Mouse (Mus musculus) hindbrain, postnatal 0 days (tissue): ENCODE results near the gene Tmod1. TPM values are rescaled to one million over a fixed set of nuclear protein-coding genes. Genes with fewer than 3 reads are reported as not detected.

ENCODE experiments used
- ATAC-seq: fragments of 200-750 bp; cut with Nextera tagmentation; 2 replicates; pipeline ENCODE4 v1.8.0; 2017; ENCODE audit warnings: mild to moderate bottlenecking, moderate TSS enrichment, moderate library complexity
- DNase-seq: peaks from one replicate; pipeline ENCODE4 v3.0.0-alpha.2; 2015; ENCODE audit warnings: low spot score
- H3K27ac ChIP-seq: fragments of 300-500 bp; sonication (generic); 2 replicates; pipeline ENCODE4 v1.5.1; 2014; ENCODE audit warnings: mild to moderate bottlenecking
- H3K27me3 ChIP-seq: fragments of 300-500 bp; sonication (generic); 2 replicates; pipeline ENCODE4 v1.6.1; 2014; ENCODE audit warnings: low read length, mixed read lengths; ENCODE audit not compliant: insufficient read depth
- H3K36me3 ChIP-seq: fragments of 300-500 bp; sonication (generic); 2 replicates; pipeline ENCODE4 v1.6.1; 2014; ENCODE audit warnings: low read length, mixed read lengths; ENCODE audit not compliant: insufficient read depth
- H3K4me1 ChIP-seq: fragments of 300-500 bp; sonication (generic); 2 replicates; pipeline ENCODE4 v1.6.1; 2014; ENCODE audit warnings: antibody characterized with exemption, low read length, mixed read lengths; ENCODE audit not compliant: insufficient read depth
- H3K4me2 ChIP-seq: fragments of 300-500 bp; sonication (generic); 2 replicates; pipeline ENCODE4 v1.6.1; 2014; ENCODE audit warnings: low read depth, mild to moderate bottlenecking, low read length, moderate library complexity, mixed read lengths
- H3K4me3 ChIP-seq: fragments of 300-500 bp; sonication (generic); 2 replicates; pipeline ENCODE4 v1.5.1; 2014; ENCODE audit warnings: low read length
- H3K9ac ChIP-seq: fragments of 300-500 bp; sonication (generic); replicated peaks from 2 replicates; pipeline ENCODE4 v1.6.1; 2014; ENCODE audit warnings: mild to moderate bottlenecking, low read length, moderate library complexity, mixed read lengths
- H3K9me3 ChIP-seq: fragments of 300-500 bp; sonication (generic); 2 replicates; pipeline ENCODE4 v1.6.1; 2016; ENCODE audit warnings: low read length, mixed read lengths
- CTCF ChIP-seq: IDR thresholded peaks from 2 replicates; pipeline ENCODE4 v1.5.1; 2016; ENCODE audit warnings: antibody characterized with exemption, control low read depth, low read depth
- WGBS: fragments of 180-500 bp; shearing (Covaris S2); extraction: QIAGEN DNeasy Blood & Tissue Kit; methylation state at CpG from one replicate; pipeline ENCODE4 v1.1.7; 2014; 5-methylcytosine and 5-hydroxymethylcytosine counted together
- polyA plus RNA-seq: library from polyadenylated mRNA; unstranded; fragments of >200 nt; fragmentation: Nextera tagmentation; extraction: Ambion mirVana; gene quantifications from 2 replicates; pipeline ENCODE4 v1.2.1, GENCODE M21; 2015
- total RNA-seq: library from RNA; depleted of rRNA; stranded (reverse); fragments of >200 nt; gene quantifications from 2 replicates; pipeline ENCODE4 v1.2.3, GENCODE M21; 2014

The Tmod1 gene
- total and polyA plus RNA-seq, 2 experiments from 2014 or later, result 1.3 to 2.3 TPM

DNA sequence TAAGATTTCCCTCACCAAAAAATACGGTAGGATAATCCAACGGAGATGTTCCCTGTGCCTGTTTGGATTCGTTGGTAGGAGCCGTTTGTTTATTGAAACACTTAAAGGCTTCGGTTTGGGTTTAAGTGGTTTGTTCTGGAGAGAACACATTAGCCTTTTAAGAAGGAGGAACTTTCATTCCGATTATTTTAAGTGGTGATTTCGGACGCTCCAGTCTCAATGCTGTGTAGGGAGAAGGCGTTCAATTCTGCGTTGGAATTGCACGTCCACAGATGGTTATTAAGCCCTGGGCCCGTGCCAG lies 194 bp upstream of the Tmod1 start:
- Histone ChIP-seq H3K36me3 (no peaks in the 10 kb centered on the region), H3K27me3 (peaks cover 35% of the 10 kb centered on the region), H3K9ac (no peak overlapping the region; the same call in 1 of the 2 replicates), H3K4me2 (peak overlapping the region; percentile 100), H3K4me3 (peak overlapping the region; percentile 63), H3K9me3 (no peaks in the 10 kb centered on the region), H3K27ac (no peak overlapping the region), H3K4me1 (peaks cover 5% of the 10 kb centered on the region; the same call in 1 of the 2 replicates)
- no peak for ATAC-seq
- no peak for TF ChIP-seq CTCF
- DNase-seq, result no peak
- 11% methylated on average over 12 of the region's 12 CpGs for WGBS

DNA sequence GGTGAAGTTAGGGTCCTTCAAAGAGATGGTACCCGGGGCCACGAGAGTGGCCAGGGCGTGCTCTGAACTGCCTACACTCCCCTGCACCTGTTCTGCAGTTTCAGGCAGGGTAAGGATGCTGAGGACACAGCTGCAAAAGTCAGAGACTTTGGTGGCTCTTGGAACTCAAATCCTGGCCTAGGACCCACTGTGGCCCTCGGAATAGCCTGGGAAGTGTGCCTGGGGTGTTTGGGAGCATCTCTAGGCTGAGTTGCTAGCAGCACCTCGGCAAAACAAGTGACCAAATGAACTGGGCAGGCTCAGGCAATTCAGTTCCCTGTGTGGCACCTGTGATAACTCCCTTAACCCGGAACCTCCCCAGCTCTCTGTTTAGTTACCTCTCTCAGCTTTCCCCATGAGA lies 1.2 kb downstream of the Tmod1 start:
- peak overlapping the region; percentile 63 for H3K4me3 ChIP-seq

DNA sequence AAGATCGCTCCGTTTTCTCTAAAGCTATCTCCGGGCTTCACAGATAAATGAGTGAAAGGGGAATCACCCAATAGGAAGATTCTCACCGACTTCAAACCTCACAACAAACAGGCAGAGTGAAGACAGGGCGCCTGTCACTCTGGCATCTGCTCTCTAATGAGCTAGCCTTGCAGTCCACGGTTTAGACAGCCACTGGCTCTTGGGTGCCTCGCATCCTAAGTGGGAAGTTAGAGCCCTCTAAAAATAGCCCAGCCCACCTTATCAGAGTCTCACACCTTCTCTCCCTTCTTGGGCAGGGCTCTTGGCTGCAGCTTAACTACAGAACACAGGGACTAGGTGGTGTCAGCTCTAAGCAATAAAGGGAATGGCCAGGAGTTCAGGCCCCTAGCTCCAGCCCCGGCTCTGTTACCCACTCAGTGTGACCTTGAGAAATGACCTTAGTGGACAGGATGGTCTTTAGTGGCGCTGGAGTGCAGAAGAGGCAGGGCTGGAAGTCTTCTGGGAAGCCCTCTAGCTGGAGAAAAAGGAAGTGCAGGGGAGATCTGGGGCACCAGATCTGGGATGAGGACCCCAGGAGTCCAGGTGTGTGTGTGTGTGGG lies 2.0 kb downstream of the Tmod1 start:
- Histone ChIP-seq H3K4me2 (no peak overlapping the region), H3K4me1 (peaks cover 5% of the 10 kb centered on the region; the same call in 1 of the 2 replicates), H3K36me3 (no peaks in the 10 kb centered on the region), H3K4me3 (no peak overlapping the region), H3K27ac (no peak overlapping the region), H3K9ac (no peak overlapping the region), H3K27me3 (peaks cover 35% of the 10 kb centered on the region), H3K9me3 (no peaks in the 10 kb centered on the region)
- 19% methylated on average over 9 of the region's 9 CpGs for WGBS
- DNase-seq (peak; percentile 10), ATAC-seq (0 out of 2 replicates have a peak, but pooled peaks have one; percentile 33)
- TF ChIP-seq CTCF, result peak; percentile 70

More for the DNA sequence above, 1.2 kb downstream of the Tmod1 start:
- DNase-seq (no peak), ATAC-seq (no peak)
- H3K27me3 ChIP-seq, result peaks cover 35% of the 10 kb centered on the region
- no peak for TF ChIP-seq CTCF
- H3K36me3 ChIP-seq, result no peaks in the 10 kb centered on the region
- no peaks in the 10 kb centered on the region for H3K9me3 ChIP-seq
- WGBS, result 27% methylated on average over 6 of the region's 6 CpGs
- no peak overlapping the region for H3K9ac ChIP-seq
- H3K4me1 ChIP-seq, result peaks cover 5% of the 10 kb centered on the region; the same call in 1 of the 2 replicates
- H3K4me2 ChIP-seq, result peak overlapping the region; percentile 100; the same call in 1 of the 2 replicates
- H3K27ac ChIP-seq, result no peak overlapping the region

DNA sequence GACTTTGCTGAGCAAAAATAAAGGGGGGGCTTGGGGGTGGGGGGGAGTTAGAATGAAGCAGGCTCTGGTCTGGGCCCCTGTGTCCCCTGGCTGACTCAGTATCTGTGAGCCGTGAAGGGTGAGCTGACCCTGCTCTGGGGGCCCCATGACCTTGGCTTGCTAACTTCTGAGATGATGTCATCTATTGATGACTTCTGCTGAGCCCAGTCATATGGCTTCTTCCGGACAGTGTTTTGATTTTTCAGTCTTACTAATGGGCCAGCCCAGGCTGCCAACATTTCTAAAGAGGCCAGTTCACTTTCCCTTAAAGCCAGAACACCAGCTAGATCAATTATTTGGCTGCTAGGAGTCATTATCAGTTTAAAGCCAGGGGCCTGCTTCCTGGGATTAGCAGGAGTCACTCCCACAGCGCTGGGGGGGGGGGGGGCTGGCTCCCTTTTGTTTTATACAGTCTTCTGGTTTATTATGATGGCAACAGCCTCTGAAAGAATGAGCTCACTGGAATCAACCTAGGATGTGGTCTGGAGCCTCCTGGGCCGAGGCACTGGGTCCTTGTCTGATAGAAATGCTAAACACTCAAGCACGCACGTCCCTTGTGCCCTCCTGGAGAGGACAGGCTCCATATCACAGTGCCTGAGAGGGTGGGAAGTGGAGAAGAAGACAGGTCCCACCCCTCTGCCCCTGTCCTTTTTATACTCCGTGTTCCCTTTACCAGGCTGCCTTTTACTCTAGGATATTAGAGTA lies 3.2 kb downstream of the Tmod1 start:
- ATAC-seq (no peak), DNase-seq (no peak)
- Histone ChIP-seq H3K9ac (no peak overlapping the region), H3K27ac (no peak overlapping the region), H3K4me2 (no peak overlapping the region), H3K4me3 (no peak overlapping the region), H3K9me3 (no peaks in the 10 kb centered on the region), H3K4me1 (peaks cover 5% of the 10 kb centered on the region; the same call in 1 of the 2 replicates), H3K36me3 (no peaks in the 10 kb centered on the region), H3K27me3 (peaks cover 35% of the 10 kb centered on the region)
- TF ChIP-seq CTCF, result no peak
- WGBS, result 34% methylated on average over 7 of the region's 7 CpGs

DNA sequence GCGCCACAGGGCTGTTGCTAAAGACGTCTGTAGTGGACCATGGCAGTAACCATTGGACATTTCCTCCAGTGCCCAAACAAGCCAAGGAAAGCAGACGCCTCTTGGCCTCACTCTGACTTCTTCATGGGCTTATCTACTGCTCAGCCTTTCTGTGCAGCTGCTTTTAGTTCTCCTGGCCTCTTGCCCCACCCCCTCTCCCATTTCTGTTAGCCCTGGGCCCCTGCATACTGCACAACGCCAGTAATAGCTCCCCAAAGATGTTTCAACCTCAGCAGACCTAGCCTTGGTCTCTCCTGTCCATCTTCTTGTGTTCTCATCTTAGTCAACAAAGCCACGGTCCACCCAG lies 3.7 kb downstream of the Tmod1 start:
- 47% methylated on average over 5 of the region's 5 CpGs for WGBS
- no peak for TF ChIP-seq CTCF
- H3K4me3 ChIP-seq, result no peak overlapping the region
- H3K27ac ChIP-seq, result no peak overlapping the region
- peaks cover 33% of the 10 kb centered on the region for H3K27me3 ChIP-seq
- no peak overlapping the region for H3K4me2 ChIP-seq
- ATAC-seq (no peak), DNase-seq (no peak)
- no peak overlapping the region for H3K9ac ChIP-seq
- no peaks in the 10 kb centered on the region for H3K9me3 ChIP-seq
- peaks cover 5% of the 10 kb centered on the region; the same call in 1 of the 2 replicates for H3K4me1 ChIP-seq
- H3K36me3 ChIP-seq, result no peaks in the 10 kb centered on the region

DNA sequence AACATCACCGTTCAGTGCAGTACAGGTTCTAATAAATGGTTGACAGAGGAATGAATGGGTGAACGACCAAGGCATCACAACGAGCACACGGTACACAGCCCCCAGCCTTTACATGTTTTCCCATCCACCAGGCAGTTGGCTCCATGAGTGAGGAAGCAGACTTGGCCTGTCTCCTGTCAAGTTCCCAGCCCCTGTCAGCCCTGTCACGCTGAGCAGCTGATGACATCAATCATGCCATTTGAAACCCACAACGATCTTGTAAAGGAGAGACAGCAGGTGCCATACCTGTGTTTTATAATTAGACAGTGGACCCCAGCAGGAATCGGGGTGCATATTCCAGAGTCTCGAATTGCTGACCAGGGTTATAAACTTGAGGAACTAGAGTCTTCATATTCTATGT lies 4.6 kb downstream of the Tmod1 start:
- WGBS, result 76% methylated on average over 8 of the region's 8 CpGs
- peaks cover 26% of the 10 kb centered on the region for H3K27me3 ChIP-seq
- H3K9ac ChIP-seq, result no peak overlapping the region
- peaks cover 5% of the 10 kb centered on the region; the same call in 1 of the 2 replicates for H3K4me1 ChIP-seq
- no peak for TF ChIP-seq CTCF
- H3K4me2 ChIP-seq, result no peak overlapping the region
- ATAC-seq, result no peak
- H3K36me3 ChIP-seq, result no peaks in the 10 kb centered on the region
- H3K4me3 ChIP-seq, result no peak overlapping the region
- no peak for DNase-seq
- H3K27ac ChIP-seq, result no peak overlapping the region
- no peaks in the 10 kb centered on the region for H3K9me3 ChIP-seq

DNA sequence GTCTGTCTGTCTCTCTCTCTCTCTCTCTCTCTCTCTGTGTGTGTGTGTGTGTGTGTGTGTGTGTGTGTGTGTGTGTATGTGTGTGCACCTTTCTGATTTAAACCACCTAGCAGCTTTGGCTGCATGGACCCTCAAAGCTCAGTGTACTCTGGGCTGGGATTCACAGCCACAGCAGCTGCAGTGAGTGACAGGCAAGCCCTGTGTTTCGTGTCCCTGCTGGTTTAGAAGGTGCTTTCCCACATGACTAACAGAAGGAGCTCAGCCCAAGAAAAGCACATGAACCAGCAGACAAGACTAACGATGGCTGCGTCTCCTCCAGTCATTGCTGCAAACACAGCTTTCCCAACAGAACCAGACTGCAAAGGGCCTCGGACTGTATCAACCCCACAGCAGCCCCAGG lies 9.2 kb downstream of the Tmod1 start:
- Histone ChIP-seq H3K36me3 (no peaks in the 10 kb centered on the region), H3K27me3 (no peaks in the 10 kb centered on the region), H3K4me2 (no peak overlapping the region), H3K27ac (no peak overlapping the region), H3K9me3 (no peaks in the 10 kb centered on the region), H3K4me1 (no peaks in the 10 kb centered on the region), H3K9ac (no peak overlapping the region), H3K4me3 (no peak overlapping the region)
- 65% methylated on average over 4 of the region's 4 CpGs for WGBS
- TF ChIP-seq CTCF, result no peak
- DNase-seq (no peak), ATAC-seq (no peak)
